11 mouse cellular contexts compared by ENCODE assay signal in the genomic region with DNA sequence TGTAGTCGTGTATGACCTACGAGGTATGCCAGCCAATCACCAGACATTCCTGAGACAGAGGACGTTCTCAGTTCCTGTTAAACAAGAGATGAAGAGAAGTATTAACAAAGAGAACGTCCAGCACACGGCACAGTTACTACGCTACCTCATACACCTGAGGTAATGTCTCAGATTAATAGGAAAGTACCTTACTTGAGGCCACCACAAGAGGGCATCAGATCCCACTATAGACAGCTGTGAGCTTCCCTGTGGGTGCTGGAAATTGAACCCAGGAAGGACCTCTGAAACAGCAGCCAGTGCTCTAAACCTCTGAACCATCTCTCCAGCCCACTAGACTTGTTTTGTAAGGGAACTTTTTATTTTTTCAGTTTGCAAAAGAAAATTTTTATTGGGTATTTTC. TPM values are rescaled to one million over a fixed set of nuclear protein-coding genes. Genes with fewer than 3 reads are reported as not detected.
DNase-seq lines count a peak whose midpoint lies in the region; ATAC-seq and TF ChIP-seq lines count a peak whose summit lies in the region.
"Had no signal": no experiment of that assay in that cellular context is flagged by ENCODE, and none has a peak within 500 bp of the region (broad histone marks: within the 10 kb centered on the region; RNA-seq: fewer than 3 reads in every experiment).

No protein-coding gene starts in this region.

- H3K9ac ChIP-seq in intestine, postnatal 0 days (ENCODE audit: low read depth, low read length), result no peak overlapping the region
- no peak overlapping the region for H3K9ac ChIP-seq in intestine, embryonic 16.5 days (ENCODE audit: low read depth, low read length)
- H3K9ac ChIP-seq: embryonic facial prominence, embryonic 12.5 days; hindbrain, embryonic 12.5 days had no signal

- no peaks in the 10 kb centered on the region for H3K9me3 ChIP-seq in intestine, postnatal 0 days (ENCODE audit: control insufficient read depth)
- no peaks in the 10 kb centered on the region for H3K9me3 ChIP-seq in intestine, embryonic 16.5 days (ENCODE audit: control insufficient read depth, low read length)
- H3K9me3 ChIP-seq: embryonic facial prominence, embryonic 12.5 days; hindbrain, embryonic 12.5 days had no signal

- H3K27me3 ChIP-seq in intestine, postnatal 0 days (replicated peaks; ENCODE audit: control insufficient read depth, insufficient read depth, low read length), result no peaks in the 10 kb centered on the region
- H3K27me3 ChIP-seq in intestine, embryonic 16.5 days (replicated peaks; ENCODE audit: control insufficient read depth, insufficient read depth, low read length), result no peaks in the 10 kb centered on the region
- no peaks in the 10 kb centered on the region for H3K27me3 ChIP-seq in thymus, adult 2 months (ENCODE audit: control insufficient read depth, insufficient read depth, low read length)
- H3K27me3 ChIP-seq: embryonic facial prominence, embryonic 12.5 days; hindbrain, embryonic 12.5 days had no signal

- TF ChIP-seq CTCF in intestine, postnatal 0 days (IDR thresholded peaks at IDR 0.05; ENCODE audit: low read depth), result peak; percentile 66
- TF ChIP-seq CTCF in thymus, adult 2 months (IDR thresholded peaks at IDR 0.05; ENCODE audit: borderline replicate concordance, control insufficient read depth, extremely low read depth, insufficient read depth, low read length, poor library complexity), result no peak
- peak; percentile 22; the same call in 1 of the 2 replicates for TF ChIP-seq CTCF in bone marrow, adult 2 months (IDR thresholded peaks at IDR 0.05; ENCODE audit: control insufficient read depth, insufficient read depth, low read length)

- H3K27ac ChIP-seq in intestine, postnatal 0 days (ENCODE audit: low read depth, low read length), result no peak overlapping the region
- H3K27ac ChIP-seq in intestine, embryonic 16.5 days (ENCODE audit: low read length), result no peak overlapping the region
- no peak overlapping the region for H3K27ac ChIP-seq in thymus, adult 2 months (ENCODE audit: control insufficient read depth, insufficient read depth, low read length)
- H3K27ac ChIP-seq in bone marrow, adult 2 months (ENCODE audit: control insufficient read depth, insufficient read depth, low read depth, low read length, poor library complexity), result no peak overlapping the region
- H3K27ac ChIP-seq: embryonic facial prominence, embryonic 12.5 days; hindbrain, embryonic 12.5 days had no signal

- H3K4me1 ChIP-seq in intestine, postnatal 0 days (replicated peaks; ENCODE audit: control insufficient read depth, insufficient read depth, low read length), result no peaks in the 10 kb centered on the region
- H3K4me1 ChIP-seq in intestine, embryonic 16.5 days (ENCODE audit: control insufficient read depth, insufficient read depth, low read length), result no peaks in the 10 kb centered on the region
- no peaks in the 10 kb centered on the region for H3K4me1 ChIP-seq in thymus, adult 2 months (replicated peaks; ENCODE audit: control insufficient read depth, insufficient read depth, low read length)
- no peaks in the 10 kb centered on the region for H3K4me1 ChIP-seq in bone marrow, adult 2 months (ENCODE audit: control insufficient read depth, insufficient read depth, low read length)
- H3K4me1 ChIP-seq: embryonic facial prominence, embryonic 12.5 days; hindbrain, embryonic 12.5 days had no signal

- 75% methylated on average over 6 of the region's 6 CpGs for WGBS in intestine, postnatal 0 days
- WGBS in intestine, embryonic 16.5 days, result 80% methylated on average over 6 of the region's 6 CpGs
- WGBS in thymus, adult 2 months, result 90% methylated on average over 6 of the region's 6 CpGs
- 72% methylated on average over 6 of the region's 6 CpGs for WGBS in bone marrow, adult 2 months

- no peak for ATAC-seq in intestine, postnatal 0 days
- ATAC-seq in intestine, embryonic 16.5 days, result no peak

- H3K4me3 ChIP-seq in intestine, postnatal 0 days (ENCODE audit: low read depth, low read length), result no peak overlapping the region
- H3K4me3 ChIP-seq in intestine, embryonic 16.5 days (ENCODE audit: low read length), result no peak overlapping the region
- H3K4me3 ChIP-seq in thymus, adult 2 months (ENCODE audit: control insufficient read depth, insufficient read depth, low read length), result no peak overlapping the region
- H3K4me3 ChIP-seq in bone marrow, adult 2 months (replicated peaks; ENCODE audit: control insufficient read depth, low read depth, low read length), result no peak overlapping the region
- H3K4me3 ChIP-seq: embryonic facial prominence, embryonic 12.5 days; hindbrain, embryonic 12.5 days had no signal

- no peak overlapping the region for H3K4me2 ChIP-seq in intestine, postnatal 0 days (replicated peaks; ENCODE audit: low read depth)
- no peak overlapping the region for H3K4me2 ChIP-seq in intestine, embryonic 16.5 days (ENCODE audit: low read depth, low read length)
- H3K4me2 ChIP-seq: embryonic facial prominence, embryonic 12.5 days; hindbrain, embryonic 12.5 days had no signal

- TF ChIP-seq POLR2A in thymus, adult 2 months (IDR thresholded peaks at IDR 0.05; ENCODE audit: control insufficient read depth, extremely low read depth, insufficient read depth, low read length, poor library complexity), result no peak
- no peak for TF ChIP-seq POLR2A in bone marrow, adult 2 months (IDR thresholded peaks at IDR 0.05; ENCODE audit: borderline replicate concordance, control insufficient read depth, low read depth, low read length)

- H3K36me3 ChIP-seq in intestine, postnatal 0 days (ENCODE audit: control insufficient read depth, insufficient read depth), result 0 out of 2 replicates have a peak, but pooled peaks cover 4% of the 10 kb centered on the region
- no peaks in the 10 kb centered on the region for H3K36me3 ChIP-seq in intestine, embryonic 16.5 days (ENCODE audit: control insufficient read depth, insufficient read depth, low read length)
- H3K36me3 ChIP-seq in thymus, adult 2 months (ENCODE audit: control insufficient read depth, insufficient read depth, low read length), result peaks cover 4% of the 10 kb centered on the region; the same call in 1 of the 2 replicates

- DNase-seq in thymus, adult 2 months, result peak; percentile 21
- DNase-seq in thymus, adult 18-20 months, result no peak
- DNase-seq in thymus, postnatal 25 days, result peak; percentile 17
- DNase-seq in cerebellum, postnatal 14 days, result no peak
- DNase-seq in cerebellum, adult 9-11 months, result no peak
- DNase-seq: adrenal gland, postnatal 10 days had no signal

RNA-seq across cellular contexts. Expression of a gene that starts 11.7 kb away (rescaled TPM):
- polyA plus RNA-seq in intestine, postnatal 0 days (2015; fragmentation: Nextera tagmentation; extraction: Ambion mirVana), result 383 and 410 TPM in 2 replicates
- 264 and 267 TPM in 2 replicates for polyA plus RNA-seq in intestine, embryonic 16.5 days (2015; fragmentation: Nextera tagmentation; extraction: Ambion mirVana)
- polyA plus RNA-seq in thymus, adult 2 months (2012; rRNA removed), result 14.5 and 16.1 TPM in 2 replicates
- polyA plus RNA-seq in bone marrow, adult 2 months (2011; ENCODE audit: insufficient read depth, insufficient read length, low replicate concordance, missing spikeins), result 144 and 189 TPM in 2 replicates

RNA-seq across cellular contexts. Expression of a gene that starts 45.1 kb away (rescaled TPM):
- polyA plus RNA-seq in intestine, postnatal 0 days (2015; fragmentation: Nextera tagmentation; extraction: Ambion mirVana), result 2.9 and 3.1 TPM in 2 replicates
- 4.3 and 4.9 TPM in 2 replicates for polyA plus RNA-seq in intestine, embryonic 16.5 days (2015; fragmentation: Nextera tagmentation; extraction: Ambion mirVana)
- polyA plus RNA-seq in thymus, adult 2 months (2012; rRNA removed), result 8.3 and 8.7 TPM in 2 replicates
- polyA plus RNA-seq in bone marrow, adult 2 months (2011; ENCODE audit: insufficient read depth, insufficient read length, low replicate concordance, missing spikeins), result 9.8 and 16.8 TPM in 2 replicates

Comparison
In these comparisons a context has a peak if more than half of its experiments do, and no peak if none do; other contexts are left out.
1. DNase-seq: peak in thymus, adult 2 months (single experiment) and thymus, postnatal 25 days (single experiment); none in thymus, adult 18-20 months (0 of 2), cerebellum, postnatal 14 days (0 of 2) and cerebellum, adult 9-11 months (single experiment).